Mouse (Mus musculus): ENCODE data around the gene Fam173b. TPM values are rescaled to one million over a fixed set of nuclear protein-coding genes. Genes with fewer than 3 reads are reported as not detected.

Fam173b gene
- polyA plus RNA-seq, 1 experiment from 2014 or later, result 11.9 TPM

DNA sequence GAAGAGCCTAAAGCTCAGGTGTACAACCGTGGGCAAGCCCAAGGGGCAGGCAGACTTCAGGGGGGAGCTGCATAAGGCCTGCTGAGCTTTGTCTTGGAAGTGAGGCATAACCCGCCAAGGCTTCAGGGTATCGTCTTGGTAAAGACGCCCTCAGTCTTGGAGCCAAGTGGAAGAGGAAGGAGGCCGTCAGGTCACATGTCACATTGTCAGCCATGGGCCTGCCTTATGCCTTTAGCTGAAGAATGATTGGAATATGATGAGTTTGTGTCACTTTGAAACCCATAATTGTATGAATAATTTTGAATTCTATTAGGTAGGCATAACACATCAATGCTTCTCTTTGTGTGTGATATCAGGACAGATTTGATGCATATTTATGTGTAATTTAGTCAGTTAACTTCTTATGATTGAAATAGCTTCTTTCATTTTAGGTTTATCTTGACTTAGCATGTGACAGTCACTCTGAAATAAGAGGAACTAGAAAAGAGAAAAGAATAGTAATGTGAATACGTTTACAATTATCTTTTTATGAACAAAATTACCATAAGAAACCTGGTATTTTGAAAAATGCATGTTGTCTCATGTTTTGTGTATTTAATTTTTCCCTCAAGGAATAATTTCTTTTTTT is 12.3 kb downstream of the Fam173b start:
- 89% methylated on average over 6 of the region's 6 CpGs for WGBS
- H3K36me3 ChIP-seq, result peaks cover 16% of the 10 kb centered on the region

DNA sequence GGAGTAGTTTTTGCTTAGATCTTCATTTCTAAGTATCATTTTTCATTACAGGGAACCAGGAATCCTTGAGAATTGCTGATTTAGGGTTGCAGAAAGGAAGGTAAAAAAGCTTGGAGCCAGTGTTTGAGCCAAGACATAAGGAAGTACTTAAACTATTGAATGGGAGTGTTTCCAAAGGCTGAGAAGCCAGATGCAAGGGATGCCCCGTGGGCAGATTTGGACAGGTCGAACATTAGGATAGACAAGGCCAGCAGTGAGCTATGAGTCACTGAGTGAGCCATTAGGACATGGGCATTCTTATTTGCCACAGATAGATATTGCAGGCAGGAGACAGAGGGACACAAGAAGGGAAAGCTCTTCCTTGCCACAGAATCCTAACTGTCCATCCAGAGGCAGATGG is 13.0 kb downstream of the Fam173b start:
- 43% methylated on average over 2 of the region's 2 CpGs for WGBS
- H3K27ac ChIP-seq, result no peak overlapping the region
- no peak overlapping the region for H3K4me2 ChIP-seq (replicated peaks)
- H3K36me3 ChIP-seq, result peaks cover 16% of the 10 kb centered on the region
- no peak overlapping the region for H3K9ac ChIP-seq
- peaks cover 7% of the 10 kb centered on the region; the same call in 1 of the 2 replicates for H3K4me1 ChIP-seq
- H3K27me3 ChIP-seq, result no peaks in the 10 kb centered on the region
- ATAC-seq (ENCODE audit: insufficient number of reproducible peaks, insufficient read depth, low FRiP score, low TSS enrichment), result no peak
- no peak overlapping the region for H3K4me3 ChIP-seq
- H3K9me3 ChIP-seq, result no peaks in the 10 kb centered on the region

More for the DNA sequence above, 12.3 kb downstream of the Fam173b start:
- H3K4me1 ChIP-seq, result peaks cover 7% of the 10 kb centered on the region; the same call in 1 of the 2 replicates
- no peak overlapping the region for H3K27ac ChIP-seq
- no peak for ATAC-seq (ENCODE audit: insufficient number of reproducible peaks, insufficient read depth, low FRiP score, low TSS enrichment)
- H3K9me3 ChIP-seq, result no peaks in the 10 kb centered on the region
- H3K9ac ChIP-seq, result no peak overlapping the region
- no peak overlapping the region for H3K4me3 ChIP-seq
- no peak overlapping the region for H3K4me2 ChIP-seq (replicated peaks)
- no peaks in the 10 kb centered on the region for H3K27me3 ChIP-seq

DNA sequence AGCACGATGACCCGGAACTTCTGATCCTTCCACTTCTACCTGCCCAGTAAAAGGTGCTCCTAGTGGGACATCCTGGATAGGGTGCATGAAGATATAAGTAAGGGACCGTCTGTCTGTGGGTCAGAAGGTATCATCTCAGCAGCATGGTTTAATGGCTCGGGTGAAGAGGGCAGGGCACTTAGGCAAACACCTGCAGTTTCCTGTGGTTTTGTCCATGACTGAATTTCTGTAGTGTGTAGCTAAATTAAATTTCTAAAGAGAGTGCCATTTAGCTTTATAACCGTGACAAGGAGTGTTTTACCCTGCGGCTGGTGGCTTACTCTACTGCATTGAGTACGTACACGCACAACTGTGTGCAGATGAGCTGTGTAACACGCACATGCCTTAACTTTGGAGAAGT is 15.6 kb downstream of the Fam173b start:
- peaks cover 16% of the 10 kb centered on the region for H3K36me3 ChIP-seq
- WGBS, result 88% methylated on average over 9 of the region's 9 CpGs
- H3K9ac ChIP-seq, result no peak overlapping the region
- H3K4me1 ChIP-seq, result no peaks in the 10 kb centered on the region
- H3K9me3 ChIP-seq, result no peaks in the 10 kb centered on the region
- H3K27me3 ChIP-seq, result no peaks in the 10 kb centered on the region
- no peak for ATAC-seq (ENCODE audit: insufficient number of reproducible peaks, insufficient read depth, low FRiP score, low TSS enrichment)
- no peak overlapping the region for H3K4me2 ChIP-seq (replicated peaks)
- H3K27ac ChIP-seq, result no peak overlapping the region
- H3K4me3 ChIP-seq, result no peak overlapping the region

DNA sequence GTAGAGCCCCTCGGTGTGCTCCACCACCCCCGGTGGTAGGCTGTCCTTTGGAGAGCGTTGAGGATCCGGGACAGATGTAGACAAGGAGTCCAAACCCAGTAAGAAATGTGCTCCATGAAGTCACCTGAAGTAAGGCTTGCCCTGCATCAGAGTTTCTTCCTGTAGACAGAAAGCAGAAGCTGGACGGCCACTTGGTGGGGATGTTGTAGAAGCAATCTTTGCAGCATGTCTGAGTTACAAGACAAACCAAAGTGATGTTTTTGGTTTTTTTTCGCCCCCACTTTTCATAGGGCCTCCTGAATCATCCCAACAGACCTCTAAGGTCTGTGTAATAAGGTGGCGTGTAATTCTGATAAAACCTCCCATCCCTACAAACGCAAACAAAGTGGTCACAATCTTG is 17.9 kb downstream of the Fam173b start:
- H3K9ac ChIP-seq, result no peak overlapping the region
- no peak for ATAC-seq (ENCODE audit: insufficient number of reproducible peaks, insufficient read depth, low FRiP score, low TSS enrichment)
- no peaks in the 10 kb centered on the region for H3K9me3 ChIP-seq
- no peaks in the 10 kb centered on the region for H3K27me3 ChIP-seq
- H3K27ac ChIP-seq, result no peak overlapping the region
- H3K4me1 ChIP-seq, result no peaks in the 10 kb centered on the region
- H3K4me3 ChIP-seq, result no peak overlapping the region
- 86% methylated on average over 8 of the region's 8 CpGs for WGBS
- no peak overlapping the region for H3K4me2 ChIP-seq (replicated peaks)
- H3K36me3 ChIP-seq, result peaks cover 20% of the 10 kb centered on the region

DNA sequence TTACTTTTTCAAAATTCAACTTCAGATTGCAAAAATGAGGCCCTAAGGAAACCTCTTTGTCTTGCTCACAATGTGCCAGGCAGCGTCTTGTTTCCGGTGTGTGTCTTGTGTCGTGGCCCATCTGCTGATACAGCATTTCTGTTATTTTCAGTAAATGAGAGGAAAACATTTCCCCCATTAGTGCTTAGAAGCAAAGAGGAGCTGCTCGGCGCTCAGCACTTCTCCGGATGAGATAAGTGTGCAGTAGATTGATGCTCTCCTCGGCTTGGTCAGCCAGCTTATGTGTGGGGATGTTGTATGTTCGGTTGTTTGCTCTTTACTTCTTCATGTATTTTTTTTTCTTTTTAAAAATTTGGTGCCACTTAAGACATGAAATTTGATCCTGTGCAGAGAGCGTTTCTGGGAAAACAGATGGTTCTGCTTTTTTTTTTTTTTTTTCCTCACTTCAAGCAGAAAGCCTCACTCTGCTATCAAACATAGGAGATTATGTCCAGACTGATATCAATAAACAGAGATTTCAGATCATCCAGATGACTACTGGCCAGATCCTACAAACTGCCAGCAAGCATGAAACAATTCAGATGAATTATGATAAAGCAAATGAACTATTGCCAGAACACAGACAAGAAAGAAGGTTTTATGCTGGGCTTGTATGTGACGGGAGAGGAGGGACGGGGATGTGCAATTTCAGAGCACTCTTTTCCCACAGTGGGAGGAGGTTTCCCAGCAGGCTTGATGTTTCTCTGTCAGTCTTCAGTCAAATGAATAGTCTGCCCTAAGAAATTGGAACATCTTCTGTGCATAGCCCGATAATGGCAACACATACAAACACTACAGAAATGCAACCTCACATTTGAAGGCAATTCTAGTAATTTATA is 25.9 kb downstream of the Fam173b start:
- Histone ChIP-seq H3K27me3 (no peaks in the 10 kb centered on the region), H3K27ac (peak overlapping the region; percentile 76), H3K4me3 (no peak overlapping the region), H3K36me3 (peaks cover 4% of the 10 kb centered on the region; the same call in 1 of the 2 replicates), H3K4me2 (replicated peaks) (0 out of 2 replicates have a peak overlapping the region, but pooled peaks have one; percentile 9), H3K9ac (no peak overlapping the region; the same call in 1 of the 2 replicates), H3K9me3 (no peaks in the 10 kb centered on the region), H3K4me1 (peaks cover 23% of the 10 kb centered on the region)
- 26% methylated on average over 12 of the region's 12 CpGs for WGBS
- ATAC-seq (ENCODE audit: insufficient number of reproducible peaks, insufficient read depth, low FRiP score, low TSS enrichment), result no peak

DNA sequence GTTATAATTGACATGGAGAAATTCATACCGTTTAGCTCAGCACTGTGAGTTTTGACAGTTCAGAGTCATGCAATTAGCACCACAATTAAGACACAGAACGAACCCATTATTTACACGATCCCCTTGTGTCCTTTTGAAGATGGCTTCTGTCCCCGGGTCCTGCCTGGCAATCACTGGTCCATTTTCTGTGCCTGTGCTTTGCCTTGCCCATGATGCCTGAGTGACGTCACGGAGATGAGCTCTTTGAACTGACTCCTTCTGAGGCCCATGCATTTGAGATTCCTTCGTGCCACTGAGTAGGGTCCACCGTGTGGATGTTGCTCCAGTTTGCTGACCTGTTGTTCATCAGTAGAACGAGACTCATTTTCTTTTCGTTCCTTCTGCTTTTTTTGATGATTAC is 26.5 kb downstream of the Fam173b start:
- Histone ChIP-seq H3K9ac (no peak overlapping the region), H3K27ac (no peak overlapping the region), H3K4me3 (no peak overlapping the region), H3K9me3 (no peaks in the 10 kb centered on the region), H3K36me3 (peaks cover 4% of the 10 kb centered on the region; the same call in 1 of the 2 replicates), H3K4me1 (peaks cover 23% of the 10 kb centered on the region), H3K27me3 (no peaks in the 10 kb centered on the region), H3K4me2 (replicated peaks) (no peak overlapping the region)
- ATAC-seq (ENCODE audit: insufficient number of reproducible peaks, insufficient read depth, low FRiP score, low TSS enrichment), result no peak
- 64% methylated on average over 10 of the region's 10 CpGs for WGBS

DNA sequence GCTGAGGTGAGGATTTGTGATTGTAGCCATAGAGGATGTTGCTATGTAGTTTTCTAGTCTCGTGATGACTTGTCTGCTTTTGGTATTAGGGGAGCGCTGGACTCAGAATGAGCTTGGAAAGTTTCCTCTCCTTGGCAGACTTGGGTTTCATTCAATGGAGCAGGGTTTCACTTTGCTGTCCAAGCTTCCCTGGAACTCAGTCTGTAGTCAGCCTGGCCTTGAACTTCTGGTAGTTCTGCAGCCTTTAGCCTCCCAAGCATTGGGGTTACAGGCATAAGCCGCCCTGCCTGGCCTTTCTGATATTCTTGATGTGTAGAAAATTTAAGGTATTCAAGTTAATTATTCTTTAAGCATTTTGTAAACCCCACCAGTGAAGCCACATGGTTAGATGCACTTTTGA is 27.9 kb downstream of the Fam173b start:
- Histone ChIP-seq H3K27me3 (no peaks in the 10 kb centered on the region), H3K36me3 (no peaks in the 10 kb centered on the region), H3K4me1 (peaks cover 23% of the 10 kb centered on the region), H3K27ac (no peak overlapping the region), H3K9ac (no peak overlapping the region), H3K4me2 (replicated peaks) (no peak overlapping the region), H3K9me3 (no peaks in the 10 kb centered on the region), H3K4me3 (no peak overlapping the region)
- ATAC-seq (ENCODE audit: insufficient number of reproducible peaks, insufficient read depth, low FRiP score, low TSS enrichment), result no peak
- WGBS, result 90% methylated on average over 3 of the region's 3 CpGs

DNA sequence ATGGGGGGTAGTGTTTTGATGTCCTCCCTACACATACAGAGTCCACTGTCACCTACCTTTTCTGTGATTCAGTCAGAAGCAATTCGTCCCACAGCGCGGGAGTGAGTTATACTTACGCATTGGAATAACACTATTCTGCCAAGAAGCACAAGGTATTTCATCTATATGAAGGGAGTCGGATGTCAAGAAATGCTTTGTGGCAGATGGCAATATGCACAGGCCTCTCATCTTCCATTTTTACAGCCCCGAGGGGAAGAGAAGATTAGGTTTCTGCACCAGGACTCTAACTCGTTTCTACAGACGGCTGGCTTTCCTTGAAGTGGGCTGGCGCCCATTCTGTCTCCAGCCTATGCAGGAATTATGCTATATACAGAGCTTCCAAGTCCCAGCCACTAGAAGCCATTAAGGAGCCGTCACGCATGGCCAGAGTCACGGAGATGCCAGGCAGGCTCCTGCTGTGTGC is 29.8 kb downstream of the Fam173b start:
- H3K4me2 ChIP-seq (replicated peaks), result no peak overlapping the region
- 42% methylated on average over 12 of the region's 12 CpGs for WGBS
- no peaks in the 10 kb centered on the region for H3K27me3 ChIP-seq
- H3K4me3 ChIP-seq, result no peak overlapping the region
- H3K36me3 ChIP-seq, result no peaks in the 10 kb centered on the region
- H3K9me3 ChIP-seq, result no peaks in the 10 kb centered on the region
- H3K9ac ChIP-seq, result no peak overlapping the region
- peaks cover 23% of the 10 kb centered on the region for H3K4me1 ChIP-seq
- no peak for ATAC-seq (ENCODE audit: insufficient number of reproducible peaks, insufficient read depth, low FRiP score, low TSS enrichment)
- no peak overlapping the region for H3K27ac ChIP-seq

DNA sequence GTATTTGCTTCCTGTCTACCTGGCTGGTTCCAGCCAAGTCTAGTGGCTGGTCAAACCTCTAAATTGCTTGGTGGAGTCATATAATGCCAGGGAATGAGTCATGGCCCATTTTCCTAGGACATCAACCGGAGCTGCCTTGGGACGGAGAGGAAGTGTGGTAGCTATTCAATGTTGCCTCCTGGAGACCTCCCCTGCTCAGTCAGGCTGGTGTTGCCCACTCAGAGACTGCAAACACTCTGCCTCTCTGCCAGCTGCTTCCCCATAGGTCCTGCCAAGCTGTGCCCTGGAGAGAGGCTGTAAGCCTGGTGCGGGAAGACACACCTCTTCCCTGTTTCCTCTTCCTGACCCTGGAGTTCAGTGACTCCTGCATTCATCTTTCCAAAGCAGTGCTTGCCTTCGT is 30.8 kb downstream of the Fam173b start:
- H3K9me3 ChIP-seq, result no peaks in the 10 kb centered on the region
- 84% methylated on average over 4 of the region's 4 CpGs for WGBS

DNA sequence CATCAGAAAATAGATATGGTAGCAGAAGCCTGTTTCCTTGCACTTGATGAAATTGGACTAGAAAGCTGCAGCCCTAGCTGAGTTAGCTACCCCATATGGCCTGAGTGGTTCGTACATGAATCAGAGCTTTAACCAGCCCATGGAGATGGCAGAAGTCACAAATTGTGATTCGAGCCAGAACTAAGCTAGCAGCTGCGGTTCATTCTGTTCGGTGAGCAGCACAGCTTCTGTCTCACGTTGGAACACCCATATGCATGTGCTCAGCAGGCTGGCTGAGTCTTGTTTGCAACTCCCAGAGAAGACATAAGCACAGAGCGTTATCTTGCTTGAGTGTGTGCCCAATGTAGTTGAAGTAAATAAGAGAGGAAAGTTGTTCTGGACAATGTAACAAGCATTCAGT is 32.9 kb downstream of the Fam173b start:
- Histone ChIP-seq H3K9ac (no peak overlapping the region), H3K27me3 (no peaks in the 10 kb centered on the region), H3K4me1 (peaks cover 10% of the 10 kb centered on the region; the same call in 1 of the 2 replicates), H3K9me3 (no peaks in the 10 kb centered on the region), H3K4me3 (no peak overlapping the region), H3K27ac (no peak overlapping the region), H3K4me2 (replicated peaks) (no peak overlapping the region), H3K36me3 (no peaks in the 10 kb centered on the region)
- WGBS, result 81% methylated on average over 6 of the region's 6 CpGs
- ATAC-seq (ENCODE audit: insufficient number of reproducible peaks, insufficient read depth, low FRiP score, low TSS enrichment), result no peak

More for the DNA sequence above, 30.8 kb downstream of the Fam173b start:
- Histone ChIP-seq H3K27me3 (no peaks in the 10 kb centered on the region), H3K4me3 (no peak overlapping the region), H3K27ac (no peak overlapping the region), H3K36me3 (no peaks in the 10 kb centered on the region), H3K9ac (no peak overlapping the region), H3K4me2 (replicated peaks) (no peak overlapping the region), H3K4me1 (peaks cover 19% of the 10 kb centered on the region)
- ATAC-seq (ENCODE audit: insufficient number of reproducible peaks, insufficient read depth, low FRiP score, low TSS enrichment), result no peak

DNA sequence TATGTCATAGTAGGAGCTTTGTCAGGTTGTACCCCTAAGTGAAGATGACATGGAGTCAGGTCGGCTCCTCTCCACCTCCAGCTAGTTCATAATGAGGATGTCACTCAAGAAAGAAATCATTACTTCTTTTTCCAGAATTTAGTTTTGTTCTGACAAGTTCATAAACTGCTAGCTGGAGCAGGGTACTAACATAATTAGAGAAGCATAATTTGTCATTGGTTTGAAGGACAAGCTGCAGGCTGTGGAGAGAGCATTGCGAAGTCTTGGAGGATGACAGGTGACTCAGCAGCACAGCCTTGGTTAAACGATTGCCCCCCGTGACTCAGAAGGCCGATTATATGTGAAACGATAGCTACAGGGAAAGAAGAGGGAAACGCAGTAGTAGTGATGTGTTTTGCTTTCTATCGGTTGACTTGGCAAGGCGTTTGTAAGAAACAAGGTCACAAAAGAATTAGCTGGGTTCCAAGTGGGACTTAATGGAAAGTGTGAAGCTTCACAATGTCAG is 34.5 kb downstream of the Fam173b start:
- 85% methylated on average over 9 of the region's 9 CpGs for WGBS
- H3K27me3 ChIP-seq, result no peaks in the 10 kb centered on the region

DNA sequence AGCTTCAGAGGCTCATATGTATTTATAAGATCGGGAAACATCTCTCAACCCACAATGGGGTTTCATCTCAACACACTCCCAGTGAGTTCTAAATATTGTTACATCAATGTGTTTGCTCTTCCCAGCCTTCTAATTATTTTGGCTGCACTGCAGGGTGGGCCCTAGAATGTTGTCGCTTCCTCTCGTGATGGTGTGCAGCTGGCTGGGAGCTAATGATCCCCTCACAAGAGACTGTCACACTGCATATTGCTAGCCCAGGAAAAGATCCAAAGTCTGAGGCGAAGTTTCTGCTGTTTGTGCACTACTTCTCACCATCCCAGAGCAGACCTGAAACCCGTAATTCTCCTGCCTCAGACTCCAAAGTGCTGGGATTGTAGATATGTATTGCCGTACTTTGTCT is 45.6 kb downstream of the Fam173b start:
- H3K27ac ChIP-seq, result no peak overlapping the region
- no peak overlapping the region for H3K4me3 ChIP-seq
- WGBS, result 85% methylated on average over 6 of the region's 6 CpGs
- no peak for ATAC-seq (ENCODE audit: insufficient number of reproducible peaks, insufficient read depth, low FRiP score, low TSS enrichment)
- H3K36me3 ChIP-seq, result no peaks in the 10 kb centered on the region
- H3K4me1 ChIP-seq, result no peaks in the 10 kb centered on the region
- no peaks in the 10 kb centered on the region for H3K27me3 ChIP-seq
- H3K4me2 ChIP-seq (replicated peaks), result no peak overlapping the region
- H3K9me3 ChIP-seq, result no peaks in the 10 kb centered on the region
- no peak overlapping the region for H3K9ac ChIP-seq

More for the DNA sequence above, 34.5 kb downstream of the Fam173b start:
- Histone ChIP-seq H3K4me3 (no peak overlapping the region), H3K9ac (no peak overlapping the region), H3K9me3 (no peaks in the 10 kb centered on the region), H3K4me1 (peaks cover 10% of the 10 kb centered on the region; the same call in 1 of the 2 replicates), H3K27ac (no peak overlapping the region), H3K36me3 (no peaks in the 10 kb centered on the region), H3K4me2 (replicated peaks) (no peak overlapping the region)
- ATAC-seq (ENCODE audit: insufficient number of reproducible peaks, insufficient read depth, low FRiP score, low TSS enrichment), result no peak

Data from embryonic facial prominence, embryonic 12.5 days (tissue).